Mouse (Mus musculus): ENCODE data around the gene Tut7.
"Not testable (repeated sequence)": the region's sequence is repeated elsewhere in the genome, so short reads cannot be mapped to it uniquely, and the experiment has no call there.

Gene Tut7

GRCm38 (mm10) chr13:59762791-59763190 lies 60.2 kb downstream of the Tut7 start:
- DNase-seq, result no peak

DNA sequence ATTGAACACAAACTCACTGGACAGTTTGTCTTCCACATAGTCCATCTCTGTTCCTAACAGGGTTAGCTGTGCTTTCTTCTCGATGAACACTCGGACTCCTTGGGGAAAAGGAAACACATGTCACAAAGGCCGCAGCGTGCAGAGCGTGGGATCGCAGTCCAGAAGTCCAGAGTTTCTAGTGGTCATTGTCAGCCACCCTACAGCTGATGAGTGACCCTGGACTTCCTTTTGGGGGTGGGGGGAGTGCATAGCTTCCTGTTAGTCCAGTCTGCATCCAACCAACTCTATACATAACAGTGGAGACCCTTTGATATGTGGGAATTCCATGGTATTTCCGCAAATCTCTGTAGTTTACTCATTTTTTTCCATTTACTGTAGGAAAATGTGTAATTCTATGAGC lies 66.0 kb downstream of the Tut7 start:
- DNase-seq, result no peak

DNA sequence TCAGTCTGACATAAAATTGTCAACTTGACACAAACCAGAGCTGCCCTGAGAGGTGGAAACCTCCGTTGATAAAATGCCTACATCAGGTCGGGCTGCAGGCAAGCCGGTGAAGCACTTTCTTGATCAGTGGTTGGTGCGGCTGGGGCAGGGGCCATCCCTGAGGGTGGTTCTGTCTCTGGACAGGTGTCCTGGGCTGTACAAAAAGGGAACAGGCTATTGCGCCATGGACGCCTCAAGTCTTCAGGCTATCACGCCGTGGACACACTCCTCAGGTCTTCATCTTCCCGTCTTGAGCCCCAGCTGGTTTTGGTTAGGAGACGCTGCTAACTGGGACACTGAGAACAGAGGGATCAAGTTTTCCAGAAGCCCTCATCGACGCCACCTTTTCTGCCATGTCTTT lies 72.6 kb downstream of the Tut7 start:
- no peak for DNase-seq

GRCm38 (mm10) chr13:59746711-59747110 lies 76.2 kb downstream of the Tut7 start, which contains the start of gene 1700014D04Rik:
Gene 1700014D04Rik (minus strand): TSS chr13:59746752.
- DNase-seq, result no peak

DNA sequence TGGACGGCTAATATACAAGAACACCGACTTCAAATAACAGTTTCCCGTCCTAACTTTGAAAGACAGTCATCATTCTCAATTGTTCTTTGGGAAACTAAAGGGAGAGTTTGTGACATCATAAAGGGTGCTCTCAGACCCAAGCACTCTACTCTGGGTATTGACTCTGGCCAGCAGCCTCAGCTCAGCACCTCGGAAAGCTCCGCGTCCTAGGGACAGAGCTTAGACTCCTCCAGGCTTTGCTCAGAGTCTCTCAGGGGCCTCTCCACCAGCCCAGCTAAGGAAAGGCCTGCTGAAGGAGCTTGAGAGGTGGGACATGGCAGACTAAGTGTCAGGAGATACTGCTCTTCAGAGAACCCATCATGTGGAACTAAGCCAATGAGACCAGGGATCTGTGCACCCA lies 76.8 kb downstream of the Tut7 start:
- DNase-seq, result no peak

- no peak for DNase-seq
These were observed 77.5 kb downstream of the Tut7 start for GRCm38 (mm10) chr13:59745462-59745861.

DNA sequence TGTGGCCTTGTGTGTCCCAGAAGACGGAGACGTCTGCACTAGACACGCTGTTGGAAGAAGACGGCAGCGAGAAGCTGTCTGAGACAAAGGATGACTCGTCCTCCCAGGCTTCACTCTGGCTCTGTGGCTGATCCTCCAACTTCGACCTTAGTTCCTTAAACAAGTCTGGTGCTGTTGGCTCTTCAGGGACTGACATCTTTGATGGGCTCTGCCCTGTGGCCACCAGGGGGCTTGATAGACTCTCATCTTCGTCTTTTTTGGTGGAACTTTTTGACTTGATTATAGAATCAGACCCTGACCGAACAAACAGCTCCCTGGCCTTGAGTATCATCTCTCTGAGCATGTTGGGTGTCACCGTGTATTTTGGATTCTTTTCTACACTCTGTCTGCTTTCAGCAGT lies 81.2 kb downstream of the Tut7 start:
- no peak for DNase-seq

DNA sequence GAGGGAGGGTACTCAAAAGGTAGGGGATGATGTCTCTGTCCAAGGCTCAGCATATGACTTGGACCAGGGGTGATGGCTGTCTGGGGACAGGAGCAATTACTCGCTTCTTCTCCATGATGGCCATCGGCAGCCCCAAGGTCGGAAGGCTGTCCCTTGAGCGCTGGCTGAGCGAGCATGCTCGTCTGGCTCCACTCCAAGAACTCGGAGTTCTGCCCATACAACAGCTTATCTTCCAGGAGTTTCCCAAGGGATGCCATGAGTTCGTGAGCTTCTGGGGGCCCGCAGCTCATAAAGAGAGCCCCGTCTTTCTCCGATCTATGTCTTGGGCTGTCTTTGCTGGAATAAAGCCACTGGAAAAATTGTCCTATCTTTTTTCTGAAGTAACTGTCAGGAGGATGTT lies 81.9 kb downstream of the Tut7 start:
- DNase-seq, result no peak

DNA sequence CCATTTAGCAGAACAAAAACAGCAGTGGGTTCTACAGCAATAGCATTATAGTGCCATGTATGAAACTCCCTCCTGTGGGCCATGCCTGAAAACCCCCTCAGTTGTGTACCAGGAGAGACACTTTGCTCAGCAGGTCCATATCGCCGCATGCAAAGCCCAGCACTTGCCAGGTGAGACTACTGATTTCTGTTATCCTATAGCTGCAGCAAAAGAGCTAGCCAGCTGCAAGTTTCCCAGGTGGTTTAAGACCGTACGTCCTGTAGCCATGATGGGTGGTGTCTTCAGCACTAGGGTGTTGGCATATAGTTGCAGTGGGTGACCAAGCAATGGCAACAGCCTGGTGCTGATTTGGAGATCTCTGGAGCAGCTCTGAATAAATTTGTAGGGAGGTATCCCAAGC lies 83.5 kb downstream of the Tut7 start:
- DNase-seq, result no peak

DNA sequence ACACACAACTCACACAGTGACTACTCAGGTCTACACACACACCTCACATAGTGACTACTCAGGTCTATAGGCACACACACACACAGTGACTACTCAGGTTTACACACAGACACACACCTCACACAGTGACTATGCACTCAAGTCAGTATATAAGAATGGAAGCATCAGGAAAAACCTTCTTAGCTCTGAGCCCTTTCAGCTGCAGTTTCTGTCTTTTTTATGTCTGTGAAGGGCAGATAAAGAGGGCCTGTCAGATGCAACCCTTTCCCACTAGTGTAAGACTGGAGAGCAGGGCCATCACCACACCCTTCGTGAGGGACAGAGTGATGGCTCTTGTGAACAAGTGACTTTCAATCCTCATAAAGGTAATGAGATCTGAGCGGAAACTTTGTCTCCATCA lies 84.5 kb downstream of the Tut7 start:
- DNase-seq, result no peak

- no peak for DNase-seq
These were observed 87.8 kb downstream of the Tut7 start for GRCm38 (mm10) chr13:59735190-59735589.

DNA sequence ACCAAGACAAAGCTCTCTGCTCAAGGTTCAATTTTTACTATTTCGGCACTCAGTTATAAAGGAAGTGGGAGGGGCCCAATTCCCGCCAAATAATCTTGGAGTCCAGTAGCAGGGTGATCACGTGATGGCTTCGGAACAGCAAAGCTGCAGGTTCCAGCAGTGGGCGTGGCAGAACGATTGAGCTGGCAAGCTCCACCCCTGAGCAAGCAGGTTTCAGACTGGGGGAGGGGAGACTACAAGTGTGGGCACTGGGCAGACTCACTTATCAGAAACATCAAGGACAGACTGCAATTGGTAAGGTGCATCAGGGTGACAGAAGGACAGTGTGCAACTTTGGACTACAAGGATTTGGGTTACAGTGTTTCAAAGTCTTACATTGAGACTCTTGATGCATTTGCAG lies 88.6 kb downstream of the Tut7 start:
- not testable (repeated sequence) for DNase-seq

DNA sequence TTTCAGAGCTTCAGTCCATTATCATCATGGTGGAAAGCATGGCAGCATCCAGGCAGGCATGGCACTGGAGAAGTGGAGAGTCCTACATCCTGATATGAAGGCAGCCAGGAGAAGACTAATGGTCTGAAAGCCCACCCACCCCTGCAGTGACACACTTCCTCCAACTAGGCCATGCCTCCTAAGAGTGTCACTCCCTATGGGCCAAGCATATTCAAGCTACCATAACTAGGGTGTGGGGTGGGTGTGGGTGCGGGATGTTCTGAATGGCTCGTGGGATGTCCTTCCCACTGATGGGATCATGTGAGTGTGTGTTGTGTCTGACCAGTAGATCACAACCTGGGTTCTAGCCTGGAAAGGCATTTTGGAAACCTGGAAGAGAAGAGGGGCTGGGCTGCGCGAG lies 89.0 kb downstream of the Tut7 start:
- no peak for DNase-seq

DNA sequence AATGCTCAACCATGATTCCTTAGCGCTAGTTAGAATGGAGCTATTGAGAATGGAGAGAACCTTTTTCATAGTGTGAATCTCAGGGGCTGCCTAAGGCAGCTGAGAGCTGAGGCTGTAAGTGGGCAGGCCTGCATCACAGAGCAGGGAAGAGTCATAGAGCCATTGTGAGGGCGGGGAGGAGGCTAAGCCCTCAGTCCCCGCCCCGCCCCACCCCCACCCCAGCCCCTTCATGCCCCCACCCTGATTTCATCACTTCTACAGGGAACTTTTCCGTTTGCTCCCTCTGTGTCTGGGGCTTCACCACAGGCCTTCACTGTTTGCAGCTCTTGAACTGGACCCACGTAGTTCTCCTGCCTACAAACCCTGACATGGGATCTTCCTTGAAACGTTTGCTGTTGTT lies 91.3 kb downstream of the Tut7 start, which contains the start of gene Spata31d1d:
Spata31d1d (minus strand) TSS at position 101 of the 400 bp plus-strand sequence.
- DNase-seq, result no peak

GRCm38 (mm10) chr13:59728378-59729093 lies 94.4 kb downstream of the Tut7 start:
- DNase-seq, result peak; percentile 72 to 74

DNA sequence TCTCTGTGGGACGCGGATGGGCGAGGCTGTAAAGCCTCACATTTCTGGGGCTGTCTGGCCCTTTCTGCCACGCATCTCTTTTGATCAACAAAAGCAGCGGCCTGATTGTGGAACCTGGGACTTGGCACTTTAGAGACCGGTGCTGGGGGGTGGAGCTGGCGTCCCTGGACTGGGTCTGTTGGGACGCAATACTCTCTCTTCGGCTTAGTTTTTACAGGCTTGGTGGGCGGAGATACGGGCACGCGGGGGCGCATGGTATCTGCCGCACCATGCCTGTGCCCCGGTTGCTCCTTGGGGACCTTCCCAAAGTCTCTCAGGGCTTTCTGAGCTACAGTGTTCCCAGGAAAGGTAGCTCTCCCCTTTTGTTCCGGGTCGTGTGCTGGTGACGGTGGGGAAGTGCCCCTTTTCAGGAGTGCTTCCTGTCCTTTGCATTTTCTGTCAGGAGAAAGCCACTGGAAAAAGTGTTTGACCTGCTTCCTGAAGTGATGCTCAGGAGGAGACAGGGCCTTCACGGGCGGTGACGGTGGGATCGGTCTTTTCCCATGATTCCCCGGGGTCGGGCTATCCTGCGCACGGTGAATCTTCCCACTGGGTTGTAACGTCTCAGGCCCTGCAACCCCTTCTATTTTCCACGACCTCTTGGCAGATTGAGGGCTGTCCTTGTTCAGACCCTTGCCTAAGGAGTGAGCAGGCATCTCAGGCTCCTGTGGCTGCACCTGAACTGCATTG lies 96.6 kb downstream of the Tut7 start:
- no peak for DNase-seq

DNA sequence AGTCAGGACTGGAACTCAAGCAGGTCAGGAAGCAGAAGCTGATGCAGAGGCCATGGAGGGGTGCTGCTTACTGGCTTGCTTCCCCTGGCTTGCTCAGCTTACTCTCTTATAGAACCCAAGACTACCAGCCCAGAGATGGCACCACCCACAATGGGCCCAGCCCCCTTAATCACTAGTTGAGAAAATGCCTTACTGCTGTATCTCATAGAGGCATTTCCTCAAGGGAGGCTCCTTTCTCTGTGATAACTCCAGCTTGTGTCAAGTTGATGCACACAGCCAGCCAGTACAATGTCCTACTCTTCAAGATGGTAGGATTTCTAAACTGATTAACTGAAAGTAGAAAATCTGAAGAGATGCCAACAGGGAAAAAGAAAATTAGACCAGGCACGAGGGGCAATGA lies 100.9 kb downstream of the Tut7 start:
- DNase-seq, result not testable (repeated sequence)
